Mouse (Mus musculus) kidney, postnatal 0 days (tissue): ENCODE results near the gene Uprt. TPM values are rescaled to one million over a fixed set of nuclear protein-coding genes. Genes with fewer than 3 reads are reported as not detected.

Source experiments
- ATAC-seq: fragments of 200-750 bp; cut with Nextera tagmentation; replicated peaks from 2 replicates; pipeline ENCODE4 v1.8.0; 2017; ENCODE audit warnings: low read depth, moderate number of reproducible peaks, moderate TSS enrichment, moderate library complexity; ENCODE audit not compliant: low FRiP score
- DNase-seq: peaks from one replicate; pipeline ENCODE4 v3.0.0-alpha.2; 2016; ENCODE audit warnings: low spot score
- H3K27ac ChIP-seq: fragments of 300-500 bp; sonication (generic); 2 replicates; pipeline ENCODE4 v1.5.1; 2014; ENCODE audit warnings: mild to moderate bottlenecking
- H3K27me3 ChIP-seq: fragments of 300-500 bp; sonication (generic); 2 replicates; pipeline ENCODE4 v1.6.1; 2014; ENCODE audit warnings: low read length, mixed read lengths; ENCODE audit not compliant: insufficient read depth
- H3K36me3 ChIP-seq: fragments of 300-500 bp; sonication (generic); 2 replicates; pipeline ENCODE4 v1.6.1; 2014; ENCODE audit warnings: low read length, mixed read lengths; ENCODE audit not compliant: insufficient read depth
- H3K4me1 ChIP-seq: fragments of 300-500 bp; sonication (generic); replicated peaks from 2 replicates; pipeline ENCODE4 v1.6.1; 2014; ENCODE audit warnings: antibody characterized with exemption, low read length, mixed read lengths; ENCODE audit not compliant: insufficient read depth
- H3K4me2 ChIP-seq: fragments of 300-500 bp; sonication (generic); 2 replicates; pipeline ENCODE4 v1.6.1; 2014; ENCODE audit warnings: mild to moderate bottlenecking, low read length, moderate library complexity, mixed read lengths
- H3K4me3 ChIP-seq: fragments of 300-500 bp; sonication (generic); replicated peaks from 2 replicates; pipeline ENCODE4 v1.5.1; 2014; ENCODE audit warnings: low read depth, low read length
- H3K9ac ChIP-seq: fragments of 300-500 bp; sonication (generic); 2 replicates; pipeline ENCODE4 v1.6.1; 2014; ENCODE audit warnings: low read depth, low read length
- H3K9me3 ChIP-seq: fragments of 300-500 bp; sonication (generic); replicated peaks from 2 replicates; pipeline ENCODE4 v1.6.1; 2016; ENCODE audit warnings: low read length, inconsistent platforms, mixed read lengths
- CTCF ChIP-seq: IDR thresholded peaks from 2 replicates; pipeline ENCODE4 v1.5.1; 2016; ENCODE audit warnings: antibody characterized with exemption, low read depth, mild to moderate bottlenecking, moderate library complexity
- WGBS: fragments of 180-500 bp; shearing (Covaris S2); extraction: QIAGEN DNeasy Blood & Tissue Kit; methylation state at CpG from one replicate; pipeline ENCODE4 v1.1.7; 2014; 5-methylcytosine and 5-hydroxymethylcytosine counted together
- polyA plus RNA-seq: library from polyadenylated mRNA; unstranded; fragments of >200 nt; fragmentation: Nextera tagmentation; extraction: Ambion mirVana; gene quantifications from 2 replicates; pipeline ENCODE4 v1.2.1, GENCODE M21; 2015

Uprt gene
- polyA plus RNA-seq = 0.79 and 1.0 TPM in 2 replicates

- peak; percentile 86 for DNase-seq
- H3K27ac ChIP-seq = peak within 1 kb of the TSS; percentile 81
- H3K27me3 ChIP-seq = no peaks in the 10 kb centered on the region
- no peaks in the 10 kb centered on the region for H3K9me3 ChIP-seq
- peak within 1 kb of the TSS; percentile 58 for H3K9ac ChIP-seq
- H3K36me3 ChIP-seq = no peaks in the 10 kb centered on the region
- H3K4me2 ChIP-seq = peak within 1 kb of the TSS; percentile 58
- no peak for TF ChIP-seq CTCF
- 33% methylated on average over 34 of the region's 34 CpGs for WGBS
- peak; percentile 93 for ATAC-seq
- peak within 1 kb of the TSS; percentile 50 for H3K4me3 ChIP-seq
- no peaks in the 10 kb centered on the region for H3K4me1 ChIP-seq
These were observed at the start of gene Uprt for GRCm38 (mm10) chrX:104482572-104483443. Gene Uprt, plus strand, starts transcription at chrX:104482818.

- DNase-seq (peak; percentile 53), ATAC-seq (no peak)
- no peak overlapping the region for H3K9ac ChIP-seq
- H3K4me2 ChIP-seq = no peak overlapping the region
- H3K9me3 ChIP-seq = no peaks in the 10 kb centered on the region
- no peak for TF ChIP-seq CTCF
- no peak overlapping the region for H3K4me3 ChIP-seq
- no peaks in the 10 kb centered on the region for H3K36me3 ChIP-seq
- no peaks in the 10 kb centered on the region for H3K27me3 ChIP-seq
- H3K27ac ChIP-seq = peak overlapping the region; percentile 19; the same call in 1 of the 2 replicates
- H3K4me1 ChIP-seq = no peaks in the 10 kb centered on the region
- 33% methylated on average over 1 of the region's 1 CpGs for WGBS
These were observed 49.2 kb upstream of the Uprt start for GRCm38 (mm10) chrX:104433456-104433855.

GRCm38 (mm10) chrX:104452433-104452832 lies 30.2 kb upstream of the Uprt start:
- H3K36me3 ChIP-seq = no peaks in the 10 kb centered on the region
- no peaks in the 10 kb centered on the region for H3K27me3 ChIP-seq
- H3K4me1 ChIP-seq = no peaks in the 10 kb centered on the region
- ATAC-seq (no peak), DNase-seq (no peak)
- no peak overlapping the region for H3K27ac ChIP-seq
- no peak overlapping the region for H3K4me3 ChIP-seq
- H3K9me3 ChIP-seq = no peaks in the 10 kb centered on the region
- no peak overlapping the region for H3K9ac ChIP-seq
- WGBS = 61% methylated on average over 1 of the region's 1 CpGs
- no peak for TF ChIP-seq CTCF
- no peak overlapping the region for H3K4me2 ChIP-seq

- H3K9me3 ChIP-seq = no peaks in the 10 kb centered on the region
- ATAC-seq = no peak
- peak; percentile 59 for DNase-seq
- TF ChIP-seq CTCF = no peak
- no peaks in the 10 kb centered on the region for H3K36me3 ChIP-seq
- no peak overlapping the region for H3K4me2 ChIP-seq
- no peak overlapping the region for H3K27ac ChIP-seq
- H3K9ac ChIP-seq = no peak overlapping the region
- no peak overlapping the region for H3K4me3 ChIP-seq
- WGBS = 48% methylated on average over 2 of the region's 2 CpGs
- H3K27me3 ChIP-seq = no peaks in the 10 kb centered on the region
- H3K4me1 ChIP-seq = no peaks in the 10 kb centered on the region
These were observed 20.9 kb upstream of the Uprt start for GRCm38 (mm10) chrX:104461755-104462154.

GRCm38 (mm10) chrX:104464376-104464775 lies 18.2 kb upstream of the Uprt start:
- 54% methylated on average over 6 of the region's 6 CpGs for WGBS
- Histone ChIP-seq H3K27me3 (no peaks in the 10 kb centered on the region), H3K4me2 (no peak overlapping the region), H3K27ac (no peak overlapping the region), H3K36me3 (no peaks in the 10 kb centered on the region), H3K4me3 (no peak overlapping the region), H3K9me3 (no peaks in the 10 kb centered on the region), H3K4me1 (no peaks in the 10 kb centered on the region), H3K9ac (no peak overlapping the region)
- no peak for TF ChIP-seq CTCF
- DNase-seq (peak; percentile 28), ATAC-seq (no peak)

GRCm38 (mm10) chrX:104478041-104478440 lies 4.6 kb upstream of the Uprt start:
- H3K9ac ChIP-seq = no peak overlapping the region
- 23% methylated on average over 2 of the region's 2 CpGs for WGBS
- TF ChIP-seq CTCF = no peak
- no peaks in the 10 kb centered on the region for H3K4me1 ChIP-seq
- no peaks in the 10 kb centered on the region for H3K36me3 ChIP-seq
- H3K4me3 ChIP-seq = no peak overlapping the region
- no peak overlapping the region for H3K27ac ChIP-seq
- H3K4me2 ChIP-seq = no peak overlapping the region
- DNase-seq (peak; percentile 9), ATAC-seq (no peak)
- H3K27me3 ChIP-seq = no peaks in the 10 kb centered on the region
- H3K9me3 ChIP-seq = no peaks in the 10 kb centered on the region
